Mouse (Mus musculus) CH12.LX (cell line): ENCODE data around the gene Astn2. TPM values are rescaled to one million over a fixed set of nuclear protein-coding genes. Genes with fewer than 3 reads are reported as not detected.

Source experiments
- DNase-seq: peaks from one replicate; pipeline ENCODE4 v3.0.0-alpha.2; 2013; ENCODE audit errors: extremely low read depth
- H3K27ac ChIP-seq: 2 replicates; pipeline ENCODE4 v1.5.1; 2012; ENCODE audit warnings: low read depth, mild to moderate bottlenecking, control low read depth, moderate library complexity; ENCODE audit not compliant: insufficient read depth
- H3K27me3 ChIP-seq: replicated peaks from 2 replicates; pipeline ENCODE3; 2012; ENCODE audit warnings: inconsistent platforms
- H3K36me3 ChIP-seq, 2 experiments: replicated peaks in 1 of 2; 2 replicates each; pipeline versions ENCODE3 to v1.6.1; 2012; ENCODE audit warnings: inconsistent platforms in 1 of 2, low read length in 1 of 2, mild to moderate bottlenecking in 1 of 2, mixed read lengths in 1 of 2, moderate library complexity in 1 of 2; ENCODE audit not compliant: control insufficient read depth in 1 of 2, insufficient read depth in 1 of 2
- H3K4me1 ChIP-seq, 2 experiments: 2 replicates each; pipeline ENCODE4 v1.6.1; 2012; ENCODE audit warnings: inconsistent platforms in 1 of 2, moderate library complexity in 1 of 2; ENCODE audit not compliant: insufficient read depth in 2 of 2, control insufficient read depth in 1 of 2
- H3K4me2 ChIP-seq: 2 replicates; pipeline ENCODE4 v1.6.1; 2012; ENCODE audit warnings: low read depth, mild to moderate bottlenecking, control low read depth; ENCODE audit not compliant: poor library complexity, insufficient read depth, severe bottlenecking
- H3K4me3 ChIP-seq, 3 experiments: fragments of 150-350 bp in 1 of 3; sonication (generic) in 1 of 3; replicated peaks in 1 of 3; 2 replicates each; pipeline versions ENCODE3 to v1.5.1; 2011 to 2012; ENCODE audit warnings: low read depth in 2 of 3, low read length in 2 of 3, mild to moderate bottlenecking in 2 of 3, moderate library complexity in 2 of 3, control low read depth in 1 of 3, improper control_type of control experiment in 1 of 3, inconsistent platforms in 1 of 3, mixed read lengths in 1 of 3; ENCODE audit not compliant: poor library complexity in 1 of 3
- H3K79me2 ChIP-seq: replicated peaks from 2 replicates; pipeline ENCODE4 v1.6.1; 2012; ENCODE audit warnings: mild to moderate bottlenecking, moderate library complexity; ENCODE audit not compliant: control insufficient read depth, poor library complexity, insufficient read depth, severe bottlenecking; ENCODE audit errors: extremely low read depth
- H3K9ac ChIP-seq: 2 replicates; pipeline ENCODE4 v1.6.1; 2012; ENCODE audit warnings: low read depth, mild to moderate bottlenecking, control low read depth, moderate library complexity; ENCODE audit not compliant: insufficient read depth
- H3K9me3 ChIP-seq: replicated peaks from 2 replicates; pipeline ENCODE3; 2012; ENCODE audit warnings: low read length, inconsistent platforms, mixed read lengths
- BHLHE40 ChIP-seq: IDR thresholded peaks from 2 replicates; pipeline ENCODE4 v1.6.1; 2011; ENCODE audit warnings: mild to moderate bottlenecking, low read depth, low read length, improper control_type of control experiment
- CTCF ChIP-seq, 2 experiments: IDR thresholded peaks in 1 of 2; conservative IDR thresholded peaks in 1 of 2; 2 replicates each; pipeline ENCODE4 v1.5.1; 2011 to 2012; ENCODE audit warnings: low read depth in 2 of 2, low read length in 2 of 2, improper control_type of control experiment in 1 of 2, inconsistent platforms in 1 of 2, mild to moderate bottlenecking in 1 of 2, moderate library complexity in 1 of 2
- E2F4 ChIP-seq: IDR thresholded peaks from 2 replicates; pipeline ENCODE4 v1.6.1; 2011; ENCODE audit warnings: low read depth, low read length, improper control_type of control experiment; ENCODE audit not compliant: insufficient replicate concordance
- EP300 ChIP-seq: IDR thresholded peaks from 2 replicates; pipeline ENCODE4 v1.6.1; 2011; ENCODE audit warnings: low read length, improper control_type of control experiment
- ETS1 ChIP-seq: conservative IDR thresholded peaks from 2 replicates; pipeline ENCODE4 v1.6.1; 2012; ENCODE audit warnings: low read depth, mild to moderate bottlenecking, inconsistent platforms, low read length, improper control_type of control experiment, moderate library complexity
- IRF4 ChIP-seq: IDR thresholded peaks from 2 replicates; pipeline ENCODE4 v1.6.1; 2014; ENCODE audit warnings: low read depth, mild to moderate bottlenecking, inconsistent platforms, low read length, improper control_type of control experiment
- JUN ChIP-seq: IDR thresholded peaks from 2 replicates; pipeline ENCODE4 v1.6.1; 2011; ENCODE audit warnings: low read depth, mild to moderate bottlenecking, low read length, improper control_type of control experiment, moderate library complexity; ENCODE audit not compliant: insufficient read depth
- MXI1 ChIP-seq: IDR thresholded peaks from 2 replicates; pipeline ENCODE4 v1.6.1; 2011; ENCODE audit warnings: mild to moderate bottlenecking, low read depth, low read length, improper control_type of control experiment
- MYC ChIP-seq: IDR thresholded peaks from 2 replicates; pipeline ENCODE4 v1.6.1; 2011; ENCODE audit warnings: low read depth, mild to moderate bottlenecking, improper control_type of control experiment, low read length
- NELFE ChIP-seq: IDR thresholded peaks from 2 replicates; pipeline ENCODE4 v1.6.1; 2011; ENCODE audit warnings: low read depth, low read length, improper control_type of control experiment
- NRF1 ChIP-seq: IDR thresholded peaks from 2 replicates; pipeline ENCODE4 v1.6.1; 2014; ENCODE audit warnings: low read depth, mild to moderate bottlenecking, inconsistent platforms, low read length, improper control_type of control experiment, moderate library complexity
- PAX5 ChIP-seq: IDR thresholded peaks from 2 replicates; pipeline ENCODE4 v1.6.1; 2012; ENCODE audit warnings: low read length, inconsistent platforms, mixed read lengths
- RAD21 ChIP-seq: IDR thresholded peaks from 2 replicates; pipeline ENCODE4 v1.6.1; 2011; ENCODE audit warnings: low read depth, mild to moderate bottlenecking, low read length, improper control_type of control experiment, moderate library complexity
- RCOR1 ChIP-seq: conservative IDR thresholded peaks from 2 replicates; pipeline ENCODE4 v1.6.1; 2012; ENCODE audit warnings: low read depth, mild to moderate bottlenecking, inconsistent platforms, low read length, improper control_type of control experiment
- TCF12 ChIP-seq: IDR thresholded peaks from 2 replicates; pipeline ENCODE4 v1.6.1; 2014; ENCODE audit warnings: low read depth, mild to moderate bottlenecking, inconsistent platforms, low read length, improper control_type of control experiment
- UBTF ChIP-seq: IDR thresholded peaks from 2 replicates; pipeline ENCODE4 v1.6.1; 2012; ENCODE audit warnings: low read depth, mild to moderate bottlenecking, inconsistent platforms, low read length, improper control_type of control experiment, moderate library complexity
- USF1 ChIP-seq: IDR thresholded peaks from 2 replicates; pipeline ENCODE4 v1.6.1; 2014; ENCODE audit warnings: low read depth, mild to moderate bottlenecking, inconsistent platforms, low read length, improper control_type of control experiment
- ZC3H11A ChIP-seq: IDR thresholded peaks from 2 replicates; pipeline ENCODE4 v1.6.1; 2012; ENCODE audit warnings: low read depth, mild to moderate bottlenecking, inconsistent platforms, low read length, improper control_type of control experiment
- ZKSCAN1 ChIP-seq: IDR thresholded peaks from 2 replicates; pipeline ENCODE4 v1.6.1; 2012; ENCODE audit warnings: low read depth, inconsistent platforms, low read length, improper control_type of control experiment, borderline replicate concordance
- ZMIZ1 ChIP-seq: IDR thresholded peaks from 2 replicates; pipeline ENCODE4 v1.6.1; 2012; ENCODE audit warnings: low read depth, mild to moderate bottlenecking, inconsistent platforms, low read length, improper control_type of control experiment
- dilution Hi-C: fragments of 300-500 bp; cut with MboI; formaldehyde crosslinking; loops from 2 replicates; pipeline ENCODE4 v1.14.3; 2020; ENCODE audit warnings: low sequenced_read_pairs; ENCODE audit not compliant: extremely low pct_unique_long_range_greater_than_20kb, extremely low pct_ligation_motif_present
- in situ Hi-C: fragments of 300-500 bp; cut with MboI; formaldehyde crosslinking; loops from 3 replicates; pipeline ENCODE4 v1.14.3; 2019; ENCODE audit warnings: low sequenced_read_pairs, low pct_ligation_motif_present, low pct_unique_long_range_greater_than_20kb, mixed read lengths
- polyA plus RNA-seq: library from polyadenylated mRNA; unstranded; fragments of >175 nt; gene quantifications from 2 replicates; pipeline ENCODE4 v1.2.1, GENCODE M21; 2012; ENCODE audit warnings: low read depth; ENCODE audit not compliant: insufficient read length
- total RNA-seq, 2 experiments: library from RNA; depleted of rRNA; stranded (reverse); fragments of 300-350 nt in 1 of 2; fragments of >200 nt in 1 of 2; gene quantifications; 2 replicates each; pipeline ENCODE4 v1.2.3; 2012 to 2014

The Astn2 gene
- total and polyA plus RNA-seq, 3 experiments, result not detected

- no peaks in the 10 kb centered on the region for H3K4me1 ChIP-seq
- no peak overlapping the region for H3K4me2 ChIP-seq
- H3K27me3 ChIP-seq, result no peaks in the 10 kb centered on the region
- H3K4me3 ChIP-seq, result no peak overlapping the region
- TF ChIP-seq MXI1 (no peak), ETS1 (no peak), CTCF (conservative IDR thresholded peaks at IDR 0.05 in 1 of 2, IDR thresholded peaks at IDR 0.05 in 1 of 2; ENCODE audit: low read depth in 2 of 2, low read length in 2 of 2) (no peak)
- peaks cover 50% of the 10 kb centered on the region for H3K9me3 ChIP-seq
- H3K9ac ChIP-seq, result no peak overlapping the region
- dilution Hi-C loops, result no loop called here
- H3K36me3 ChIP-seq, result no peaks in the 10 kb centered on the region
- no peak overlapping the region for H3K27ac ChIP-seq
- no peak for DNase-seq
- in situ Hi-C loops, result no loop called here
- H3K79me2 ChIP-seq, result no peaks in the 10 kb centered on the region
Observed at GRCm38 (mm10) chr4:65896092-65897027, 508.1 kb downstream of the Astn2 start.

GRCm38 (mm10) chr4:65888332-65888993 is 515.9 kb downstream of the Astn2 start:
- Histone ChIP-seq H3K4me3 (no peak overlapping the region), H3K79me2 (no peaks in the 10 kb centered on the region), H3K9me3 (peaks cover 41% of the 10 kb centered on the region), H3K9ac (no peak overlapping the region), H3K36me3 (no peaks in the 10 kb centered on the region), H3K27ac (no peak overlapping the region), H3K4me2 (no peak overlapping the region), H3K4me1 (no peaks in the 10 kb centered on the region), H3K27me3 (no peaks in the 10 kb centered on the region)
- in situ Hi-C loops (no loop called here), dilution Hi-C loops (no loop called here)
- no peak for DNase-seq
- TF ChIP-seq USF1 (no peak), TCF12 (no peak), EP300 (no peak), ZC3H11A (no peak), UBTF (no peak), PAX5 (no peak), IRF4 (no peak), CTCF (conservative IDR thresholded peaks at IDR 0.05 in 1 of 2, IDR thresholded peaks at IDR 0.05 in 1 of 2; ENCODE audit: low read depth in 2 of 2, low read length in 2 of 2) (no peak), NRF1 (no peak)

- no peak for DNase-seq
- Histone ChIP-seq H3K27me3 (no peaks in the 10 kb centered on the region), H3K4me1 (no peaks in the 10 kb centered on the region), H3K36me3 (no peaks in the 10 kb centered on the region), H3K4me3 (no peak overlapping the region), H3K9ac (no peak overlapping the region), H3K4me2 (no peak overlapping the region), H3K27ac (no peak overlapping the region), H3K79me2 (no peaks in the 10 kb centered on the region), H3K9me3 (peaks cover 45% of the 10 kb centered on the region)
- in situ Hi-C loops, result no loop called here
- dilution Hi-C loops, result no loop called here
- TF ChIP-seq JUN (no peak), IRF4 (no peak), ZMIZ1 (no peak), RCOR1 (no peak), MXI1 (no peak), ZKSCAN1 (no peak), CTCF (conservative IDR thresholded peaks at IDR 0.05 in 1 of 2, IDR thresholded peaks at IDR 0.05 in 1 of 2; ENCODE audit: low read depth in 2 of 2, low read length in 2 of 2) (no peak), MYC (no peak), BHLHE40 (no peak), NELFE (no peak), RAD21 (no peak), TCF12 (no peak), E2F4 (no peak), PAX5 (no peak)
Observed at GRCm38 (mm10) chr4:65886862-65887261, 517.5 kb downstream of the Astn2 start.
